Mouse (Mus musculus): Measurements from ENCODE around the gene Abcg5.

DNA sequence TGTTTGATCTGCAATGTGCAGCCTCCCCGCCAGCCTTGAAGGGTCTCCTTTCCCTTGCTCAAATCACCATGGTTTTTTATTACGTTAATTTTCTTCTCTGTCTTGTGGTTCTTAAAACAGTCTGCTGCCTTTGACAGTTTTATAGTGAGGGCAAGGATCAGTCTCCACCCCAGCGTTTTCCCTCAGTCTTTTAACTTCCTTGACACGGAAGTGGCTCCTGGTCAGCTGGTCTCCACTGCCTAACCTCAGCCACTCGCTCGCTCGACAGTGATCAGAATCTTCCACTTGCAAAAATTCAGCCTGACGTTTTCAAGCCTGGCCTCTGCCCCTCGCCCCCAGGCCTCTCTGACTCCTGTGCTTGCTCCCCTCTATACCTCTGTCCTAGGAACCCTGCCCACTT is 17.1 kb downstream of the Abcg5 start:
- TF ChIP-seq CTCF (IDR thresholded peaks at IDR 0.05; ENCODE audit: insufficient read depth, low read depth, low read length), result no peak
- no peak for TF ChIP-seq POLR2A (IDR thresholded peaks at IDR 0.05; ENCODE audit: insufficient read depth, low read depth, low read length)
